Mouse (Mus musculus) frontal cortex, postnatal 14 days (tissue): ENCODE results near the gene Plekhh3.
A peak's percentile ranks its signal among the peaks of the same experiment; 100 is the strongest.

Experiments
- DNase-seq, 2 experiments: peaks; one replicate each; pipeline ENCODE4 v3.0.0; 2022; ENCODE audit warnings: low spot score in 2 of 2

The Plekhh3 gene

GRCm38 (mm10) chr11:101120545-101121188 is 50.5 kb downstream of the Plekhh3 start:
- DNase-seq: no peak

GRCm38 (mm10) chr11:101119761-101120544 is 51.2 kb downstream of the Plekhh3 start, which contains the start of the genes Retreg3 and Tubg1:
Gene Retreg3 (minus strand): TSS chr11:101119893.
Gene Tubg1 (plus strand): TSS chr11:101119938.
- DNase-seq: peak; percentile 97 to 99

GRCm38 (mm10) chr11:101119131-101119760 is 51.9 kb downstream of the Plekhh3 start:
- DNase-seq: no peak

GRCm38 (mm10) chr11:101118105-101118504 is 53.0 kb downstream of the Plekhh3 start:
- DNase-seq: no peak

- no peak for DNase-seq
Measured at GRCm38 (mm10) chr11:101115564-101115963, 55.6 kb downstream of the Plekhh3 start.
